Mouse (Mus musculus) heart, adult 2 months (tissue): ENCODE measurements around the gene Gm11037. TPM values are rescaled to one million over a fixed set of nuclear protein-coding genes. Genes with fewer than 3 reads are reported as not detected.

Experiments used
- DNase-seq, 2 experiments: peaks; one replicate each; pipeline ENCODE4 v3.0.0; 2021
- H3K27ac ChIP-seq: fragments of 200-600 bp; 2 replicates; pipeline ENCODE4 v1.8.1; 2022
- H3K27me3 ChIP-seq: fragments of 200-500 bp; 2 replicates; pipeline ENCODE4 v1.6.1; 2012; ENCODE audit warnings: mild to moderate bottlenecking, low read length, inconsistent platforms, mixed read lengths; ENCODE audit not compliant: control insufficient read depth, insufficient read depth
- H3K36me3 ChIP-seq: fragments of 200-500 bp; 2 replicates; pipeline ENCODE4 v1.6.1; 2012; ENCODE audit warnings: low read length, inconsistent platforms; ENCODE audit not compliant: control insufficient read depth, insufficient read depth
- H3K4me1 ChIP-seq: fragments of 200-500 bp; 2 replicates; pipeline ENCODE4 v1.6.1; 2011; ENCODE audit warnings: low read length; ENCODE audit not compliant: control insufficient read depth, insufficient read depth
- H3K4me3 ChIP-seq: fragments of 200-600 bp; 2 replicates; pipeline ENCODE4 v1.8.1; 2022
- H3K79me2 ChIP-seq: fragments of 200-500 bp; replicated peaks from 2 replicates; pipeline ENCODE4 v1.6.1; 2012; ENCODE audit warnings: mild to moderate bottlenecking, inconsistent platforms, low read length, moderate library complexity, mixed read lengths; ENCODE audit not compliant: control insufficient read depth, insufficient read depth
- H3K9ac ChIP-seq: fragments of 200-500 bp; 2 replicates; pipeline ENCODE4 v1.6.1; 2012; ENCODE audit warnings: low read depth, mild to moderate bottlenecking, control low read depth, inconsistent platforms, low read length, mixed read lengths
- CTCF ChIP-seq: fragments of 200-600 bp; IDR thresholded peaks from 2 replicates; pipeline ENCODE4 v1.8.1; 2022; ENCODE audit warnings: antibody characterized with exemption, mild to moderate bottlenecking, moderate library complexity
- EP300 ChIP-seq: fragments of 200-500 bp; IDR thresholded peaks from 2 replicates; pipeline ENCODE4 v1.6.1; 2011; ENCODE audit warnings: low read depth, low read length, control low read depth; ENCODE audit not compliant: insufficient read depth
- POLR2A ChIP-seq: fragments of 200-500 bp; IDR thresholded peaks from 2 replicates; pipeline ENCODE4 v1.6.1; 2011; ENCODE audit warnings: mild to moderate bottlenecking, low read depth, low read length, control low read depth; ENCODE audit not compliant: insufficient read depth
- WGBS: fragments of 180-500 bp; shearing (Covaris S2); methylation state at CpG from one replicate; pipeline ENCODE4 v1.1.7; 2018; 5-methylcytosine and 5-hydroxymethylcytosine counted together
- intact Hi-C: fragments of 180-260 bp; cut with DNase I; formaldehyde crosslinking; loops from one replicate; pipeline ENCODE4 v1.15.1; 2025
- polyA plus RNA-seq: library from polyadenylated mRNA; depleted of rRNA; stranded (reverse); fragments of >200 nt; gene quantifications from 2 replicates; pipeline ENCODE4 v1.2.3, GENCODE M21; 2012
- total RNA-seq, 2 experiments: library from RNA; stranded (reverse); gene quantifications; 2 replicates each; pipeline ENCODE4 v1.2.3; 2021

The Gm11037 gene
- total and polyA plus RNA-seq, 3 experiments, result not detected

DNA sequence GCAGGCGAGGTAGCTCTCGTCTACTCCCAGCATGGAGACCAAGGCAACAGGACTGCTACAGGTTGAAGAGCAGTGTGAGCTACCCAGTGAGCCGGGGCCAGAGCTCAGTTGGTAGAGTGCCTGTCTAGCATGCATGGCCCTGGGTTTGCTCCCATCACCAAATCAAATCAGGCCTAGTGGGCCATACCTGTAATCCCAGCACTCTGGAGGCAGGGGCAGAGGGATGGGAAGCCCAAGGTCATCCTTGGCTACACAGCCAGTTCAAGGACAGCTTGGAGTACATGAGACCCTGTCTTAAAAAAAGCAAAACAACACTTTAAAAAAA, 15.9 kb downstream of the Gm11037 start:
- no peaks in the 10 kb centered on the region for H3K79me2 ChIP-seq
- DNase-seq, result peak in 1 of 2 experiments; percentile 22
- no peaks in the 10 kb centered on the region for H3K36me3 ChIP-seq
- no peak overlapping the region for H3K9ac ChIP-seq
- TF ChIP-seq EP300, result no peak
- no peak for TF ChIP-seq CTCF
- H3K4me1 ChIP-seq, result peaks cover 3% of the 10 kb centered on the region
- 96% methylated on average over 3 of the region's 3 CpGs for WGBS
- intact Hi-C loops, result no loop called here
- H3K27ac ChIP-seq, result no peak overlapping the region
- no peaks in the 10 kb centered on the region for H3K27me3 ChIP-seq
- no peak overlapping the region for H3K4me3 ChIP-seq

DNA sequence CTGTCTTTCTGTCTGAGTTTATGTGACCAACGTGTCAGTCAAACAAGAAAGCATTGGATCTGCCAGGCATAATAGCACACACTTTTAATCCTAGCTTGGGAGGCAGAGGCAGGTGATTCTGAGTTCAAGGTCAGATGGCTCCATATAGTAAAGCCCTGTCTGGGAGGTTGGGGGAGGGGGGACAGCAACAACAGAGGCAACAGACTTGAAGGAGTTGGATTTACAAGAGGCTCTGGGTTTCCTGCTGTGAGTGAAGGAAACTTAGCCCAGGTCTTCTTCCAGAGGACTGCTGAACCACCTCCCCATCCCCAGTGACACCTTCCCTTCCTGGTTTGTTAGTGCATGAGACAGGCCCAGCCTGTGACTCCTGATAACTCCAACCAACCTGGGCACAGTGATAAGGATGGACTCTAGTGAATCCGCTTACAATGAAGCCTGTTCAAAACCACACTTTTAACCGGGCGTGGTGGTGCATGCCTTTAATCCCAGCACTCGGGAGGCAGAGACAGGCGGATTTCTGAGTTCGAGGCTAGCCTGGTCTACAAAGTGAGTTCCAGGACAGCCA, 19.0 kb downstream of the Gm11037 start:
- Histone ChIP-seq H3K79me2 (no peaks in the 10 kb centered on the region), H3K4me3 (no peak overlapping the region), H3K27me3 (no peaks in the 10 kb centered on the region), H3K27ac (no peak overlapping the region), H3K4me1 (peaks cover 2% of the 10 kb centered on the region; the same call in 1 of the 2 replicates), H3K9ac (no peak overlapping the region), H3K36me3 (no peaks in the 10 kb centered on the region)
- intact Hi-C loops, result no loop called here
- TF ChIP-seq POLR2A (no peak), CTCF (no peak), EP300 (no peak)
- 91% methylated on average over 7 of the region's 7 CpGs for WGBS
- no peak for DNase-seq

DNA sequence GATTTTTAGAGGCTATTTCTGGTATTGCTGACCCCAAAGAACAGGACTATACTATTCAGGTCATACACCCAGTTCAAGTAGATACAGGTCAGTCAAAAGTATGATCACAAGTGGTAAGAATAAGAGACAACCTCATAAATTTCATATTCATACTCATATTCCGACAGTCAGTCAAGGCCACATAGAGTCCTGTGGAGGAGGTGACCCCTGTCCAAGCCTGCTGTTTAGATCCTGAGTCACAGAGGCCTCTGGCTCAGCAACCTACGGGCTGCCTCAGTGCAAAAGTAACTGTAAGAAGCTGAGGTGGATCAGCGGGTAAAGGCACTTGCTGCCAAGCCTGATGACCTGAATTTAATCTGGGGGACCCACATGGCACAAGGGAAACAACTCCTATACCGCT, 20.7 kb downstream of the Gm11037 start:
- H3K4me3 ChIP-seq, result no peak overlapping the region
- H3K27ac ChIP-seq, result no peak overlapping the region
- H3K9ac ChIP-seq, result no peak overlapping the region
- H3K79me2 ChIP-seq, result no peaks in the 10 kb centered on the region
- TF ChIP-seq EP300, result no peak
- TF ChIP-seq POLR2A, result no peak
- H3K36me3 ChIP-seq, result no peaks in the 10 kb centered on the region
- no peaks in the 10 kb centered on the region for H3K27me3 ChIP-seq
- intact Hi-C loops, result no loop called here
- H3K4me1 ChIP-seq, result no peaks in the 10 kb centered on the region
- WGBS, result 84% methylated on average over 4 of the region's 4 CpGs
- DNase-seq, result no peak

DNA sequence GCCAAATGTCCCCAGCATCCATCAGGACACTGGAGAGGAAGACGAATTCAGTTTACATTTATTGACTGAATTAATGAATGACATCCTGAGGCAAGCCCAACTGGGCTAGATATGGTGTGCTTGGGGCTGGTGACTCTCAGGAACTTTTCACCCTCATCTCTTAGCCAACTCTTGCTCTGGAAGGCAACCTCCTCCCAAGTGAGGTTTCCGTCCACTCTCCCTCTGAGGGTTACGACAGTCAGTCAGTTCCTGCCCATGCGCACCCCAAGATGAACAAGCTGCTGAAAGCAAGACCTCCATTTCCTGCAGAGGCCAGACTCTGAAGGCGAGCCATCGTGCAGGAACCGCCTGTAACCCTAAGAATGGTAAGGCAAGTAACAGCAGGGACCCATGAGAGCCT, 23.7 kb downstream of the Gm11037 start:
- intact Hi-C loops, result no loop called here
- WGBS, result 82% methylated on average over 7 of the region's 7 CpGs
- DNase-seq, result no peak
- Histone ChIP-seq H3K4me3 (no peak overlapping the region), H3K27ac (no peak overlapping the region), H3K79me2 (no peaks in the 10 kb centered on the region), H3K4me1 (no peaks in the 10 kb centered on the region; the same call in 1 of the 2 replicates), H3K27me3 (no peaks in the 10 kb centered on the region), H3K36me3 (no peaks in the 10 kb centered on the region), H3K9ac (no peak overlapping the region)
- TF ChIP-seq POLR2A, result no peak
- TF ChIP-seq CTCF, result no peak
- TF ChIP-seq EP300, result no peak

DNA sequence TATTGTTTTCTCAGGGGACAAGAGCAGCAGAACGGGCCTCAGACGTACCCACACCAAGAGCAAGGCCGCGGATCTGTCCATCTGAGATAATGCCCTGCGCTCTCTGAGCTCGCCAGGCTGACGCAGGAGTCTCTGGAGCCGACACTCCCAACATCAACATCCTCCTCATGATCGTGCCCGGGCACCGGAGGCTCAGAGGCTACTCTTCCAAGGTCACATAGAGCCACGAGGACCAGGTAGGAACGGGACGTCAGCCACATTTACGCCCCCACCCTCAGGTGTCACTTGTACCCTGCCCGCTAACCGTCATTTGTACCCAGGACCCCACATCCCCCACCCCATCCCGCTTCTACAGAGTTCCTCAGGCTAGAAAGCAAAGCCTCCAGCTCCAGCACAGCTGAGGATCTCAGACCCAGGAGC, 26.2 kb downstream of the Gm11037 start:
- H3K27ac ChIP-seq, result peak overlapping the region; percentile 62
- no peaks in the 10 kb centered on the region for H3K36me3 ChIP-seq
- H3K27me3 ChIP-seq, result no peaks in the 10 kb centered on the region
- intact Hi-C loops, result no loop called here
- TF ChIP-seq POLR2A (no peak), EP300 (no peak), CTCF (no peak)
- peak overlapping the region; percentile 81 for H3K4me3 ChIP-seq
- DNase-seq, result no peak
- under 1% methylated on average over 18 of the region's 18 CpGs for WGBS
- no peaks in the 10 kb centered on the region; the same call in 1 of the 2 replicates for H3K4me1 ChIP-seq
- H3K9ac ChIP-seq, result peak overlapping the region; percentile 60
- H3K79me2 ChIP-seq, result no peaks in the 10 kb centered on the region

DNA sequence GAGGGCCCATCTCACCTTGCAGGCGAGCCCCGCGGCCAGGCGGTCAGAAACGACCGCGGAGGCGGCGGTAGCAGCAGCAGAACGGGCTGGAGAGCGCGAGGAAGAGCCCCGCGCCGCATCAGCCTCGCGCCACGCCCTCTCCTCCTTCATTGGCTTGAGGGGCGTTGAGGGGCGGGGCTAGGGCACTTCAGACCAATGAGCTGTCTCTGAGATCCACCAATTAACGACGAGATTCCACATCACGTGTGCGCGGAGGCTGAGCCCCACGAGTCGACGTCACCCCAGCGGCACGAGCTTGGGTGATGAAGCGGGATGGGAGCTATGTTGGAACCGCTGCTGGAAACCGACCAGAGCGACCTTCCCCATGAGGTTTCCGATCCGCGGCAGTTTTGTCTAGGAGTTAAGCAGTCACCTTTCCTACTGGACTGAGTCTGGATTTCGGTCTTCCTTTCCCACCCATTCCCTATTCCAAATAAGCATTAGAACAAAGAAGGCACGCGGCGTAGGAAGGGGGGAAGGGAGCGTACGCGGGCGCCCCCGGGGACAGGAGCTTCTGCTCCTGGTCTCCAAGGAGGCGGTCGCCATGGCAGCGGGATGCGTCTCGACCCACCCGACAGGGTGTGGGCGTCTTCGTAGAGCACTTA, 26.8 kb downstream of the Gm11037 start, which contains the start of gene 1700037H04Rik:
Gene 1700037H04Rik (minus strand): TSS at position 144 of the 644 bp plus-strand sequence.
- no peaks in the 10 kb centered on the region for H3K36me3 ChIP-seq
- H3K4me1 ChIP-seq, result no peaks in the 10 kb centered on the region; the same call in 1 of the 2 replicates
- TF ChIP-seq CTCF (no peak), EP300 (peak; percentile 77; the same call in 1 of the 2 replicates), POLR2A (peak; percentile 98)
- no peaks in the 10 kb centered on the region for H3K79me2 ChIP-seq
- peak within 1 kb of the TSS; percentile 61 for H3K9ac ChIP-seq
- H3K27me3 ChIP-seq, result no peaks in the 10 kb centered on the region
- under 1% methylated on average over 54 of the region's 54 CpGs for WGBS
- H3K27ac ChIP-seq, result peak within 1 kb of the TSS; percentile 88
- intact Hi-C loops, result loop anchor here (1.0 to 5.0 kb wide), 4 partner anchors 11 to 198 kb away; no protein-coding TSS in a partner anchor
- H3K4me3 ChIP-seq, result peak within 1 kb of the TSS; percentile 81
- peak; percentile 94 to 97 for DNase-seq
